Mouse (Mus musculus): ENCODE measurements around the gene Cd84.
"Not testable (repeated sequence)": the region's sequence is repeated elsewhere in the genome, so short reads cannot be mapped to it uniquely, and the experiment has no call there.

Cd84 gene

DNA sequence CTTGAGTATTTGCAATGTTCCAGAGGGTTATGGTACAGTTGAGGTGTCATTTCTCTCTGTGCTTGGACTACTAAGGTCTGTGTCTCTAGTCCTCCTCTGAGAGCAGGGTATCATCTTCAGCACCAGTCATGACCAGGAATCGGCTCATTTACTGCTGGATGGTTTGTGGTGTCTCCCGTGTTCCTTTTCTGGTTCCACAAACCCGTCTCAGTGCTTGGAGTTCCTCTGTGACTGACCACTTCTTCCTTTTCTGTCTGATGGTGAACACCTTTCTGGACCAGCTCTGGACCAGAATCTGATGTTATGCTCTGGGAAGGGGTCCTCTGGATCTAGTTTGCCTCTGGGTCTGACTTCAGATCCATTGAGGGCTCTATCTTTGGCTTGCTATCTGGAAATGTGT is at the start of gene Cd84:
Gene Cd84, plus strand, starts transcription at position 210 of the 400 bp plus-strand sequence.
- no peak for DNase-seq (ENCODE audit: low spot score)

DNA sequence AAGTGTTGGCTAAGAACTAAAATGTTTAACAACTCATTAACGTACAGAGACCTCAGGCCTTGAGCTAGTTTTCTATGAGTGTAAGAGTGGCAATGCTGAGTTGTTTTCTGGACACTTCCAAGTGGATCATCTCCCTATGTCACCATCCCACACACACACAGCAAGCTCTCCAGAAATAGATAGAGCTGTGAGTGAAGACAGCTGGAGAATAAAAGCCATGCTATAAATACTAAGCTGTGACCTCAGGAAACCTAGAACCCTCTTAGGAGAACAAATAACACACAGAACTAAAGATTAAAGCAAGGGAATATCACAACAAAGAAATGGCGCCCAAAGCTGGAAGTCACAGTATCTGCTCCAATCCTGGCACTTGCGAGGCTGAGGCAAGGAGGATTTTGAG is 48.0 kb upstream of the Cd84 start:
- no peak for DNase-seq (ENCODE audit: low spot score)

DNA sequence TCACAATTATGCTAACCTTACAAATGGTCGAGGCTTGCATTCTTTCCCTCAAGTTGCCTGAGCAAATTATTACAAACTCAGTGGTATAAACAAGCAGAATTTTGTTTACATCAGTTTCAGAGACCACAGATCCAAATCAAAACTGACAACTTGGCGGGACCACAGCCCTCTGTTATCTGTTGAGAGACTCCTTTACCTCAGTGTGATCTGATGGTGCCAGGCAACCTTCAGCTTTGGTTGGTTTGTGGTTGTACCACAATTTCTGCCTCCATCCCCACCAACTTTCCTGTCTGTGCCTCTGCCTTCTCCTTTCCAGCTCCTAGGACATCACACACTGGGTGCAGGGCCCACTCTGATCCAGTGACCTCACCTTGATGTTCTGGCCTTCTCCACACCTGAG is 43.3 kb upstream of the Cd84 start:
- DNase-seq (ENCODE audit: low spot score): no peak

- no peak for DNase-seq (ENCODE audit: low spot score)
Measured at GRCm38 (mm10) chr1:171797840-171798239, 41.7 kb upstream of the Cd84 start.

- DNase-seq (ENCODE audit: low spot score): no peak
Measured at GRCm38 (mm10) chr1:171799648-171800047, 39.8 kb upstream of the Cd84 start.

DNA sequence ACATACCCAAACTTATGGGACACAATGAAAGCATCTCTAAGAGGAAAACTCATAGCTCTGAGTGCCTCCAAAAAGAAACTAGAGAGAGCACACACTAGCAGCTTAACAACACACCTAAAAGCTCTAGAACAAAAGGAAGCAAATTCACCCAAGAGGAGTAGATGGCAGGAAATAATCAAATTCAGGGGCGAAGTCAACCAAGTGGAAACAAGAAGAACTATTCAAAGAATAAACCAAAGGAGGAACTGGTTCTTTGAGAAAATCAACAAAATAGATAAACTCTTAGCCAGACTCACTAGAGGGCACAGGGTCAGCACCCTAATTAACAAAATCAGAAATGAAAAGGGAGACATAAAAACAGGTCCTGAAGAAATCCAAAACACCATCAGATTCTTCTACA is 28.4 kb upstream of the Cd84 start:
- not testable (repeated sequence) for DNase-seq (ENCODE audit: low spot score)

DNA sequence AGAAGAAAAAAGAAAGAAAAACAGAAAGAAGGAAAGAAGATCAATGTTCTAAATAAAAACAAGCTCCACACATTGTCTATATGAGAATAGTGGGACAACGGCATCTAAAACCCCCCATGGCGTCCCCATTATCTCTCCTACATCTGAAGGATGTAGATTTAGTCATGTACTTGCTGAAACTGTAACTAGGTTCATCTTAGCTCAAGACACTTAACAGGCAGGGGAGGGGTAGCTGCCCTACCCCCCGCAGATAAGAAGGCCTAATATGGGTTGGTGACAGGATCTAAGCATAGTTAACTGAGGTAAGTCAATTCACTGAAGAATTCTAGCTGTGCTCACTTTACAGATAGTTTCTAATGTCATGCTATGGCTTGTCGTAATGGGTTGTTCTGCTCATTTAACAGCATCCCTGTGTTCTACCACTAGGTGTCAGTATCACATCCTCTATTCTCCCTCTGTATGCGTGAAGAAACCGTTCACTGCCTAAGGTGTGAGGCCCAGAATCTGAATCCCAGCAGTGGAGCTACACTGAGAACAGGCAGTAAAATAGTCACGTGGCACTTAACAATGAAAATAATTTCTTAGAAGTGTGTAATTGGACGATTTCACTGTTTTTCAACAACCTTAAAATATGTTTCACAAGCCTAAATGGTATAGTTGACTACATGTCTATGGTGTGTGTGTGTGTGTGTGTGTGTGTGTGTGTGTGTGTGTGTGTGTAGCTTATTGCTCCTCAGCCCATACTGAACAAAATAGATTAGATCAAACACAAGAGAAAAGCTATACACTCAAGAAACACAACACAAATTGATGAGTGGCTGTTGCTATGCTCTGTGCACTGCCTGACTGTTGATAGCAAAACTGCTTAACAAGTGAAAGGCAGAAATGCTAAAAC is 23.7 kb upstream of the Cd84 start:
- peak; percentile 68 for DNase-seq (ENCODE audit: low spot score)

DNA sequence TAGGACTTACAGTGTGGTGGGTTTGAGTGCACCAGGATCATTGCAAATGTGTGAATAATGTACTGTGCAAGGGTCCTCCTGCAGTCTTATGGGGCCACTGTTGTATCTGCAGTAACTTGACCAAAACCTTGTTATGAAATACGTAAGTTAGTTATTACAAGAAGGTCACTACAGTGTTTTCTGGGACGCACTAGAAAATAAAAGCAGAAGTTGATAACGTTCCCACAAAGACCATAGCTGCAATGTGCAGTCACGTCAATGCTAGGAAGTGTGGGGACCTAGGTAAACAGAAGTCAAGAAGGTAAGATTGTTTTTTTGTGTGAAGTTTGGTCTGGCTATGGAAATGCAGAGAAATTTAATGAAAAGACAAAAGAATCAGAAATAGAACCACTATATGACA is 22.5 kb upstream of the Cd84 start:
- DNase-seq (ENCODE audit: low spot score): no peak

DNA sequence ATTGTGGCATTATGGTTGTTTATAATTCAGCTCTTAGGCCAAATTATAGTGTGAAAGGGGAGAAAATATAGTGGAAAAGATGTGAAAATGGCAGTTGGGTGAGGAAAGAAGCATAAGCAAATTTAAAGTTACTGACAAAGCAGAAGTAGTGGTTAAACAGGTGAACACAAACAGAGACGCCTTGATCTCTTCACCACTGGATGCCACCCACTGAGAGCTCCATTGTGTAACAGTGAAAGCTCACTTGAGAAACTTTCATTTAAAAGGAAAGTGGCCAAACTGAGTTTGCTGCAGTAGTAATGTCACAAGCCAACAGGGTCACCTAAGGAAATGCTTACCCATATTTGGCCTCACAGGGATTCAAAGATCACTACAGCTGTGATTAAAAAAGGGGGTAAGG is 18.2 kb upstream of the Cd84 start:
- DNase-seq (ENCODE audit: low spot score): no peak

DNA sequence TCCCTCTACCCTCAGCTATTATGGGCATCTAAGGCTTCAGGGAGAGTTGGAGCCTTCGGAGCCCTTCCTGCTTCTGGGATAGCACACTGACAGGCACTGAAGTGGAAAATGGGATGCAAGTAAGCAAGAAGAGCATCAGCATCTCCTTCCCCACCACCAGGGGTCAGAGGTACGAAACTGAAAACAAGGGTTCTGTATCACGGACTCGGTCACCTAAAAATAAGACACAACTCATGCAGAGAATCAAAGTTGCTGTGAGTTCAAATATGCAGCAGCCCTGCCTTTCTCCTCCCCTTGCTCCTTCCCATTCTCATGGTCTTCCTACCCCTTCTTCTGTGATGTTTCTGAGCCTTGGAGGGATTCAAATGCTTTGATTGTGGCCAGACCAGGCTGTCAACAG is 14.0 kb upstream of the Cd84 start:
- DNase-seq (ENCODE audit: low spot score): no peak

- no peak for DNase-seq (ENCODE audit: low spot score)
Measured at GRCm38 (mm10) chr1:171826164-171826563, 13.3 kb upstream of the Cd84 start.

DNA sequence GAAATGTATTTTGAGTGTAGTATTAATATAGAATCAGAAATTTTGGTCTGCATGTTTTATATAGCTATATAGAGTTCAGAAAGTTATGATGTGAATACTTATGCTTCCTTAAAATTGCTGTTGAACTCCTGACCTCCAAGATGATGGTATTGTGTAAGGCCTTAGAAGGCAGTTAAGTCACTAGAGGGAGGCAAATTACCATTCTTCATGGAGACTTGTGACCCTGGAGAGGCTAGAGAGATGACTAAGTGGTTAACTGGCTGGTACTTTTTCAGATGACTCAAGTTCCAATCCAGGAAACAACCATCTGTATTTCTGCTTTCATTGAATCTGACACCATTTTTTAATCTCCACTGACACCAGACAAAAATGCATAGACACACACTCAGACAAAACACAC is 11.8 kb upstream of the Cd84 start:
- no peak for DNase-seq (ENCODE audit: low spot score)

DNA sequence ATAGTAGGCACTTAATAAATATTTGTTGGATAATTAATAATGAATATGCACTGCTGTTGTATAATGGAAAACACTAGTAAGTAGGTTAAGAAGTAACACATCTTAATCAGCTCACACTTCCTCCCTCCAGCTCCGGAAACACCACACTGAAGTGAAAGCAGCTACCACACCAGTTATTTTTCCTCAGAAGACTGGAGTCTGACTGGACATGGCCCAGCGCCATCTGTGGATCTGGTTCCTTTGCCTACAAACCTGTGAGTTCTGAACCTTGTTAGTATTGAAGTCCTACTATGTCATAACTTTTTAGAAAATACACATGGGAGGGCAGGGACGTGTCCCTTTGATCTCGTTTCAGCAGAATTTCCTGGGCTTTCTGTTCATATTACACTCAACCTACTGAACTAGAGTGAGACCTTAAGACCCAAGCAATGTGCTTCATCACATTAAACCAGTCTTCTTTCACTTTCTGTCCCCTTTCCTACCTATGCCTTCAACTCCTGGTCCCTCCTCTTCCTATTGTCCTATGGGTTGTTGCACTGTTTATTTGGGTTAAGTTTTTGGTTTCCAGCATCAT is 1.0 kb downstream of the Cd84 start:
- no peak for DNase-seq (ENCODE audit: low spot score)

GRCm38 (mm10) chr1:171845035-171845754 is 5.7 kb downstream of the Cd84 start:
- no peak for DNase-seq (ENCODE audit: low spot score)

DNA sequence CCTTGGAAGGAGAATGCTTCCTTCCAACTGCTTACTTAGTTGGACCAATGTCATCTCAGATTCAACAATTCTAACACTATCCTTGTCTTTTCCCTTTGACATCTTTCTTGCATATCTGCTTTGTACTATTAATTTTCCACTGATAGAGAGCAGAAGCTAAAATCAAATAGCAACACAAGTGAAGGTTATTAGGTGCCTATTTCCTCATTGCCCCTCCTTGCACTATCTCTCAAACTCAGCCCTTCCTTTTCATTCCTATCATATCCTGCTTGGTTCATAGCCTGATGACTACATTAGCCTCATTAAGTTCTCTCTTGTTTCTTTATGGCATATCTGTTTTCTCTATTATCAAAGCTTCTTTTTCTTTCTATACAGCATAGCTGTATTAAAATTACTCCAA is 8.7 kb downstream of the Cd84 start:
- no peak for DNase-seq (ENCODE audit: low spot score)

DNA sequence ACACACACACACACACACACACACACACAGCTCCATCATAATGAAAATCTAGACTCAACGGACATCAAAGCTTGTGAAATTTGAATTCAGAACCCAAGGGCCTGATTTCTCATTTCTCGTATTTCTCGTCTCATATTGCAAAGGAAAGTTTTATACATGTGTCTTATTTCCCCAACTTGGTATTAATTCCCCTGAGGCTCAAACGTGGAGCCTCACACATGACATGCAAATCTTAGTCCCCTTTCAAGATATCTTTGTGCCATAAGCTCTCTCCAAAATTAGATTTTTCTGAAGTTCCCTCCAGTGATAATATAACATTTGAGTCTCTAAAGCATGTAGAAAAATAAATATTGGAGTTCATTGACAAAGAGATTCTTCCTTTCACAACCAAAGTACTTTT is 9.3 kb downstream of the Cd84 start:
- DNase-seq (ENCODE audit: low spot score): no peak

DNA sequence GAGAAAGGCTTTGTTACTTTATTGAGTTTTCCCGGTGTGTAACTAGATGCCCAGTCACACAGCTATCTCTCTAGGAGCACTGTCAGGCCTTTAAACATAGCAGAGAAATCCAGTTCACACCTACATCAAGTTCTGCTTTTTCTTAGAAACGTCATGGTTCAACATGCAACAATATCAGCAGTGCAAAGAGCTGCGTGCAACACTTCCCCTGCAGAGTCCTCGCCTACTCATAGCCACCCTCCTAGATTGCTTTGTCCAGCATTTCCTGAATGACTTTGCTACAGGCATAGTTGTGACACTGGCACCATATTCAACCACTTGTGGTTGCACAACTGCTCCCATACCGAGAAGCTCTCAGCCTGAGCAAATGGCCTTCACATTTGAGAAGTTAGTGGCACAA is 10.0 kb downstream of the Cd84 start:
- no peak for DNase-seq (ENCODE audit: low spot score)

DNA sequence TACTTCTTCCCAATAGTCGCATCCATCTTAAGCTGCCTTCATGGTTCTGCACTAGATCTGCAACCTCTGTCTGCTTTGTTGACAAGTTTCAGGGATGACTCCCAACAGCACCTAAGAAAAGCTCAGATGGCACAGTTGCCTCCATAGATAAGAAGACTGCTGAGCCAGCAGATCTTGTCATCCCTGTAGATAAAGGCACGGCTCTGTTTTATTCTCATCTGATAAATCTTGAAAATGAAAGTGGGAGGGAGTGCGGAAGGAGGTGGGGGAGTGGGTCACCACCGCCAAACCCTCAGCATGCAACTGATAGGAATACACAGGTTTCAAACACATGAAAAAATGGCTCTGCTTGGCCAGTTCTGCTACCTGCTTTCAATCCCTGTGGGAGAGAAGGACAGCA is 26.0 kb downstream of the Cd84 start:
- DNase-seq (ENCODE audit: low spot score): no peak

- no peak for DNase-seq (ENCODE audit: low spot score)
Measured at GRCm38 (mm10) chr1:171886989-171887388, 47.5 kb downstream of the Cd84 start.

DNA sequence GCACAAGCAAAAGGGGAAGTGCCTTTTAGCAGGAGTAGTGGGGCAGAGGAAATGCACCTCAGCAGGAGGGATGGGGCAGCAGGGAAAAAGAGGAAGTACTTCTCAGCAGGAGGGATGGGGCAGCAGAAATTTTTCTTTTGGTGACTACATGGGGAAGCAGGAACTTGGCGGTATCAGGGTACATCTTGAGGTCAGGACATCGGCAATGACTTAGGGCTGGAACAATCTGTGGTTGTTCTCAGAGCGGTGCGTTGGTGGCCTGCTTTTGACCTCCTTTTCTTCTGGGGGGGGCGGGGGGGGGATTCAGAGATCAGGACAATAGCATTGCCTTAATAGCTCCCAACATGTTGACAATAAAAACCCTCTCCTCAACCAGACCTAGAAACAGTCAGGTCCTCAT is 55.9 kb downstream of the Cd84 start, which contains the start of gene Gm10521:
Gene Gm10521, plus strand, starts transcription at position 301 of the 400 bp plus-strand sequence.
- not testable (repeated sequence) for DNase-seq (ENCODE audit: low spot score)

DNA sequence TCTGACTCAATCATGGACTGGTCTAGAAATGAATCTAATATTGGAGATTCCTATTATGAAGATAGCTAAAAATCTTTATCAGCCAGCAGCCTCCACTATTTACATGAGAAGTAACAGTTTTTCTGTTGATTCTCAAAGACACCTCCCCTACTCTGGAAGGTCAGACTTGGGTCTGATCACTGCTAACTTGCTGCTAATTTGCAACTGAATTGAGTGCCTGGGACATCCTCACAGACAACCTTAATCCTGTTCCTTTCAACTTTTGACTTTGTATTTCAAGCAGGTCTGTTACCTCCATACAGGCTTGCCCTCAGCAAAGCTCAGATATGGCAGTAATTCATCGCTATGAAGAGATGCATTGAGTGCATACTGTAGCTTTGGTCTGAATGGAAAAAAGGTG is 64.5 kb downstream of the Cd84 start:
- DNase-seq (ENCODE audit: low spot score): no peak

- DNase-seq (ENCODE audit: low spot score): no peak
Measured at GRCm38 (mm10) chr1:171915638-171916458, 76.4 kb downstream of the Cd84 start.

All from layer of hippocampus, adult 9-10 months (tissue).